Mouse (Mus musculus) lung, postnatal 0 days (tissue): ENCODE measurements at regions not wholly inside any gene's neighbourhood (a gene's known extent, or its start where the extent isn't known, plus 50 kb on each side); places are given as distances from the start of the nearest gene placed in this dataset.

Experiments used
- ATAC-seq: fragments of 200-750 bp; cut with Nextera tagmentation; 2 replicates; pipeline ENCODE4 v1.8.0; 2017; ENCODE audit warnings: moderate library complexity
- DNase-seq: peaks from one replicate; pipeline ENCODE4 v3.0.0-alpha.2; 2016; ENCODE audit warnings: low spot score
- H3K27ac ChIP-seq: fragments of 300-500 bp; sonication (generic); 2 replicates; pipeline ENCODE4 v1.5.1; 2014; ENCODE audit warnings: antibody characterized with exemption, mild to moderate bottlenecking, low read length, mixed read lengths
- H3K27me3 ChIP-seq: fragments of 300-500 bp; sonication (generic); replicated peaks from 2 replicates; pipeline ENCODE4 v1.6.1; 2014; ENCODE audit warnings: low read length, mixed read lengths; ENCODE audit not compliant: insufficient read depth
- H3K36me3 ChIP-seq: fragments of 300-500 bp; sonication (generic); 2 replicates; pipeline ENCODE4 v1.6.1; 2014; ENCODE audit warnings: low read length, mixed read lengths; ENCODE audit not compliant: insufficient read depth
- H3K4me1 ChIP-seq: fragments of 300-500 bp; sonication (generic); 2 replicates; pipeline ENCODE4 v1.6.1; 2014; ENCODE audit warnings: antibody characterized with exemption, low read depth, low read length, mixed read lengths; ENCODE audit not compliant: insufficient read depth
- H3K4me2 ChIP-seq: fragments of 300-500 bp; sonication (generic); replicated peaks from 2 replicates; pipeline ENCODE4 v1.6.1; 2014; ENCODE audit warnings: low read depth, mild to moderate bottlenecking, low read length, moderate library complexity, mixed read lengths
- H3K4me3 ChIP-seq: fragments of 300-500 bp; sonication (generic); 2 replicates; pipeline ENCODE4 v1.5.1; 2014; ENCODE audit warnings: low read depth, low read length
- H3K9ac ChIP-seq: fragments of 300-500 bp; sonication (generic); replicated peaks from 2 replicates; pipeline ENCODE4 v1.6.1; 2014; ENCODE audit warnings: low read depth, mild to moderate bottlenecking
- H3K9me3 ChIP-seq: fragments of 300-500 bp; sonication (generic); 2 replicates; pipeline ENCODE4 v1.6.1; 2016; ENCODE audit warnings: low read length, mixed read lengths
- CTCF ChIP-seq: IDR thresholded peaks from 2 replicates; pipeline ENCODE4 v1.5.1; 2016; ENCODE audit warnings: antibody characterized with exemption, mild to moderate bottlenecking
- EP300 ChIP-seq: IDR thresholded peaks from 2 replicates; pipeline ENCODE4 v1.6.1; 2016; ENCODE audit warnings: antibody characterized with exemption, mild to moderate bottlenecking, control low read depth
- WGBS: fragments of 180-500 bp; shearing (Covaris S2); extraction: QIAGEN DNeasy Blood & Tissue Kit; methylation state at CpG from one replicate; pipeline ENCODE4 v1.1.7; 2014; 5-methylcytosine and 5-hydroxymethylcytosine counted together

DNA sequence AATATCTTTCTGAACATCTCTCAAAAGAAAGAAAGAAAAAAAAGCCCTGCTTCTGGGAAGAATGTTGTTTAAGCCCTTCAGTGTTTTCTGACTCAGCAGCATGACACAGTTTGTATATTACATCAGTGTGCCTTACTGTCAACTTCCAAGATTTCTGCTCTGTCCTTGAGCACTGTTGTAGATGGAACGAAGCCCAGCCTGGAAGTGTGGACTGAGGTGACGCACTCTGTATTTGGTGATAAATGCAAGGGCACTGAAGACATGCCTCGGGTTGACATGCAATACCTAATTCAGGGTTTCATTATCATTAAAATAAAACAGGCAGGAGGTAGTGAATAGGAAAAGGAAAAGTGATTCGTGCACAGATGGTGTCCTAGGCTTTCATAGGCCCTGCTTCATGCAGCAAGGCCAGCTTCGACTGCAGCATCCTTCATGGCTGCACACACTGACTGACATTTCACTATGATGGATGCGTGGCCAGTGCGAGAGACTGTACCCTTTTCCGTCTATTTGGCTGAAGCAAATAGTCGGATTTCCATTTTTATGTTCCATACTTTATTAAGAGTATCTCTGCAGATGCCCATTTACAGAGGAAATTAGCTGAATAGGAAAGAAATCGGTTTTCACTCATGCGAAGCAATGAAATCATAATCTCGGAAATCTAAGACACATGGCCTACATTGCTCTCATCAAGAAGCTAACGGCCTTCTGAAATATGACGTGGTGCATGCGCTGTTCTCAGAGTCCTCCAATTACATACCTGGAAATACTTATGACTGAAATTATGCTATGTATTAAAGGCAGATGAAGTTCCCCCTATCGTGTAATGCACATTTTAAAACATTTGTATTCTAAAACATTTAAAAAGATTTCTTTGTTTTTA lies 400.7 kb upstream of the Nr5a2 start:
- Histone ChIP-seq H3K9me3 (no peaks in the 10 kb centered on the region), H3K36me3 (no peaks in the 10 kb centered on the region), H3K4me1 (no peaks in the 10 kb centered on the region), H3K4me3 (no peak overlapping the region), H3K9ac (no peak overlapping the region), H3K4me2 (no peak overlapping the region), H3K27me3 (no peaks in the 10 kb centered on the region), H3K27ac (no peak overlapping the region)
- TF ChIP-seq CTCF, result no peak
- TF ChIP-seq EP300, result no peak
- WGBS, result 80% methylated on average over 16 of the region's 16 CpGs
- DNase-seq, result peak; percentile 6
- ATAC-seq, result no peak

DNA sequence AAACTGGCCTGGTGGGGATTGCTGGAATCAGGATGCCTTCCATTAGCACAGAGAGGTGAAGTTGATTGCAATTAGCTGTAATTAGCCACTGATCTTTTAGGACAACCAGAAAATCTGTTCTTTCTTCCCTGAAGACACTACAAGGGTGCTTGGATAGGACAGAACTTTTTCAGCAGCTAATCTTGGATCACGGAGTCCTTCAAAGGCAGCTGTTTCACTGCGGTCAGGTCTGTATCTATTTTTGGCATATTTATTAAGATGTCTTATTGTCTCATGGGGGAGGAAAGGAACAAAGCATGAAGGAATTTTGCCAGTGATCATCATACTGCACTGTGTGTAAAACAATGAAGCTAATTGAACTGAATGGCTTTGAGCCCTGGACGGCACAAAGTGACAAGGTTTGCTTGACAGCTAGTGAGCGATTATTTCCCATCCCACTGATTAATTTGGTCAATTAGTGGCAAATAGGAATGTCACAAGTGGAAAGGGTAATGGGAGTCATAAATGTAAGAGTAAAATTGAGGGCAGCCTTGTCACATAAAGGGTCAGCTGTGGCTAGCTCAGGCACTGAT lies 395.8 kb upstream of the Nr5a2 start:
- ATAC-seq (no peak), DNase-seq (no peak)
- Histone ChIP-seq H3K9ac (no peak overlapping the region), H3K9me3 (no peaks in the 10 kb centered on the region), H3K27ac (no peak overlapping the region), H3K4me2 (no peak overlapping the region), H3K27me3 (no peaks in the 10 kb centered on the region), H3K36me3 (no peaks in the 10 kb centered on the region), H3K4me1 (no peaks in the 10 kb centered on the region), H3K4me3 (no peak overlapping the region)
- 53% methylated on average over 4 of the region's 4 CpGs for WGBS
- TF ChIP-seq CTCF (no peak), EP300 (no peak)

DNA sequence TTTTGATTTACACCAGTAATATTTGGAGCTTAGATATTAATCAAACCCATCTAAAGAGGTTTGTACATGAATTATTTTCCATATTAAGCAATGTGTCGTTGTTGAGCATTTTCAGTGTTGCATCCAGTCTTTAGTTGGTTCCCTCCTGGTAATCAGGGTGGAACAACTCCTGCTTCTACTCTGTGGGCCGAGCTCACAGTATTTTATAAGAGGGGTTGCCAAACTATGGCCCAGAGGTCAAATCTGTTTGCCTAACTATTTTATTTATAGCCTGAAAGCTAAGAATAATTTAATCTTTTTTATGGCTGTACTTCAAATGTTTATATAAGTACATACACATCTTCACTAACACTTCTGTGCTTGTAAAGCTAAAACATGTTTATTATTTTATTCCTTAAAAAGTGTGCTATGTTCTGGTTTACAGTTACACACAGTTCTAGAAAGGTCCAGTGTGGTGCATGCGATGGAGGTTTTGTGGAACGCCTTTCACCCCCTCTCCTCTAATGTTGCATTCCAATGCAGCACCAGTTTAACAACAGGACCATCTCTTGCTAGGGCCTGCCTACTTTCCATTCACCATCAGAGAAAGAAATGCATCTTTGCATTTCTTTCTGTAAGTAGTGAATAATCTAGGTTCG lies 392.3 kb upstream of the Nr5a2 start:
- no peak overlapping the region for H3K4me2 ChIP-seq
- H3K9me3 ChIP-seq, result no peaks in the 10 kb centered on the region
- H3K27ac ChIP-seq, result no peak overlapping the region
- H3K4me1 ChIP-seq, result no peaks in the 10 kb centered on the region
- H3K27me3 ChIP-seq, result no peaks in the 10 kb centered on the region
- H3K4me3 ChIP-seq, result no peak overlapping the region
- no peaks in the 10 kb centered on the region for H3K36me3 ChIP-seq
- no peak overlapping the region for H3K9ac ChIP-seq
- ATAC-seq, result no peak
- DNase-seq, result no peak
- 56% methylated on average over 5 of the region's 5 CpGs for WGBS
- TF ChIP-seq CTCF, result no peak
- TF ChIP-seq EP300, result 0 out of 2 replicates have a peak, but pooled peaks have one; percentile 8

DNA sequence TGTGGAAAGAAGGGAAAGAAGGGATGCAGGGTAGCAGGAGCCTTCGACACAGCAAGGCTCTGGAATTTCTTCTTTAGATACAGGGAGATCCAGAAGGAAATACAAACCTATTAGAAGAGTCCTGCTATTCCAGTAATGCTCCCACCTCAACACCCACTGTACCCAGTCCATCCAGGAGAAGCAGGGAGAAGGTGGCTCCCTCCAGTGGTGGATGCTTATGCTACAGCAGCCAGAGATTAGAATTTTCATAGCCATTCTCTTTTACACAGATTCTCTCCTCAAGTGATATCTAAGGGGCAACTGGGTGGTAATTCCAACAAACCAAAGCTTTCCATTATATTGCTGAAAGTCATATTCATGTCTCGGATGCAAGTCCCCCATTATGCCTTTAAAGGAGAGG lies 373.9 kb upstream of the Nr5a2 start:
- Histone ChIP-seq H3K27me3 (no peaks in the 10 kb centered on the region), H3K27ac (no peak overlapping the region), H3K9me3 (no peaks in the 10 kb centered on the region), H3K9ac (no peak overlapping the region), H3K4me2 (no peak overlapping the region), H3K4me3 (no peak overlapping the region), H3K4me1 (no peaks in the 10 kb centered on the region), H3K36me3 (no peaks in the 10 kb centered on the region)
- ATAC-seq (no peak), DNase-seq (no peak)
- WGBS, result 91% methylated on average over 2 of the region's 2 CpGs
- TF ChIP-seq CTCF (peak; percentile 61), EP300 (no peak)

DNA sequence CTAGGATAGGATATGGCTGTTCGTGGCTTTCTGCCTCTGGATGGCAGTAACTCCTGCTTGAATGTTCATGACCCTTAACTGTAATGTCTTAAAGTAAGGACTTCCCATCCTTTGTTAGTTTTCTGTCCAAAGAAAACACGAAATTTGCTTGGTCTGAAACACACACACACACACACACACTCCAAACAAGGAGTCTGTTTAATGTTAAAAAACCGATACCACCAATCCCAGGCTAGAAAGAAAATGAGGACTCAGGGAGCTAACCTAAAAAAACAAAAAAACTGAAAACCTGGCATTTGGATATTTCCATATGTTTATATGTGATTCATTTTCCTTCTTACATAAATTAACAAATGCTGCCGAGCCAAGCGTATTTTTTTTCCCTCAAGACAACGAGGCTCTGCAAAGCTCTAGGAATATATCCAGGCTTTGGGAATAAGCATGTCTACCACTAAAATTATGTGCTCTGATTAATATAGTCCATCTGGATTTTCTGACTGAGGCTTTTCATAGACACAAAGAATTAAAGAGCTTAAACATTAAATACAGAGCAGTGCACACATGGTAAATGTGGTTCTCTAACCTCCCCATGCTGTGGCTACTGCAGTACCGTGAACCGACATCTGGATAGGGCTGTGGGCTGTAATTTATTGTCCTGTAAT lies 372.0 kb upstream of the Nr5a2 start:
- DNase-seq (peak; percentile 69), ATAC-seq (peak; percentile 73)
- H3K9me3 ChIP-seq, result no peaks in the 10 kb centered on the region
- no peaks in the 10 kb centered on the region for H3K4me1 ChIP-seq
- TF ChIP-seq CTCF (peak; percentile 67), EP300 (no peak)
- H3K4me3 ChIP-seq, result no peak overlapping the region
- no peak overlapping the region for H3K9ac ChIP-seq
- no peak overlapping the region for H3K27ac ChIP-seq
- H3K27me3 ChIP-seq, result no peaks in the 10 kb centered on the region
- WGBS, result 38% methylated on average over 8 of the region's 8 CpGs
- no peak overlapping the region for H3K4me2 ChIP-seq
- H3K36me3 ChIP-seq, result no peaks in the 10 kb centered on the region

DNA sequence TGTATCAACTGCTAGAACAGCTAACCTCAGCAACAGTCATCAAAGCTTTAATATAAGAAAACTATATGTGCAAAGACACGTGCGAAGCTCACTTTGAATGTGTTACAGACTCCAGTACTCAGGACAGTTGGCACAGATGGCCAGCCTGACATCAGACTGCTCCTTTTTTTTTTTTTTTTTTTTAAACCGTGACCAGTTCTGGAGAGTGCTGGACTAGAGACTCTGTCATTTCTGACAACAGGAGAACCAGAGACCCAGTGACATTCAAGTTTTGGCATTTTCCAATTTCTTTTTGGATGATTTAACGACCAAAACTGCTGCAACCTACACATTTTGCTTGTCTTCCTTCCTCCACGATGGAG lies 371.5 kb upstream of the Nr5a2 start:
- H3K4me2 ChIP-seq, result no peak overlapping the region

More for the DNA sequence above, 371.5 kb upstream of the Nr5a2 start:
- no peak overlapping the region for H3K4me3 ChIP-seq
- H3K9ac ChIP-seq, result no peak overlapping the region
- 28% methylated on average over 5 of the region's 5 CpGs for WGBS
- H3K36me3 ChIP-seq, result no peaks in the 10 kb centered on the region
- TF ChIP-seq CTCF, result no peak
- TF ChIP-seq EP300, result no peak
- DNase-seq (no peak), ATAC-seq (no peak)
- no peaks in the 10 kb centered on the region for H3K4me1 ChIP-seq
- no peak overlapping the region for H3K27ac ChIP-seq
- no peaks in the 10 kb centered on the region for H3K9me3 ChIP-seq
- no peaks in the 10 kb centered on the region for H3K27me3 ChIP-seq
